Mouse (Mus musculus): ENCODE data around the gene Klk1b4. TPM values are rescaled to one million over a fixed set of nuclear protein-coding genes. Genes with fewer than 3 reads are reported as not detected.
A peak's percentile ranks its signal among the peaks of the same experiment; 100 is the strongest.
"Not testable (repeated sequence)": the region's sequence is repeated elsewhere in the genome, so short reads cannot be mapped to it uniquely, and the experiment has no call there.

Gene Klk1b4
- polyA plus RNA-seq (2012; rRNA removed): not detected in 2 replicates

- not testable (repeated sequence) for DNase-seq (ENCODE audit: extremely low spot score in 1 of 2, low spot score in 1 of 2)
These were observed at the start of gene Klk1b4 for GRCm38 (mm10) chr7:44207135-44207534. Klk1b4 (plus strand) TSS chr7:44207435.

- no peak for DNase-seq (ENCODE audit: extremely low spot score in 1 of 2, low spot score in 1 of 2)
These were observed 27.8 kb upstream of the Klk1b4 start for GRCm38 (mm10) chr7:44179299-44180045.

DNA sequence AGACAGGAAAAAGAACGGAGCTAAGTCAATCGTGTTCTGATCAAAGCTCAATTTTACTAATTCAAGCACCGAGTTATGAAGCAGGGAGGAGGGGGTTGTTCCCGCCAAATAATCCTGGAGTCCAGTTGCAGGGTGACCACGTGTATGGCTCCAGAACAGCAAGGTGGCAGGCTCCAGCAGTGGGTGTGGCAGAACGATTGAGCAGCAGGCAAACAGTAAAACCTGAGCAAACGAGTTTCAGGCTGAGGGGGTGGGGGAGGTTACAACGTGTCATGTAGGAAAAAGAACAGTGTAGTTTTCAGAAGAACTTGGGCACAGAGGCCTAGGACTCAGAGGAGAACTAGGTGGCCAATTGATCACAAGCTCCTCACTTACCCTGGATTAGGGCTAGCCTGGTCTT is 20.7 kb upstream of the Klk1b4 start:
- DNase-seq (ENCODE audit: extremely low spot score in 1 of 2, low spot score in 1 of 2): not testable (repeated sequence)

DNA sequence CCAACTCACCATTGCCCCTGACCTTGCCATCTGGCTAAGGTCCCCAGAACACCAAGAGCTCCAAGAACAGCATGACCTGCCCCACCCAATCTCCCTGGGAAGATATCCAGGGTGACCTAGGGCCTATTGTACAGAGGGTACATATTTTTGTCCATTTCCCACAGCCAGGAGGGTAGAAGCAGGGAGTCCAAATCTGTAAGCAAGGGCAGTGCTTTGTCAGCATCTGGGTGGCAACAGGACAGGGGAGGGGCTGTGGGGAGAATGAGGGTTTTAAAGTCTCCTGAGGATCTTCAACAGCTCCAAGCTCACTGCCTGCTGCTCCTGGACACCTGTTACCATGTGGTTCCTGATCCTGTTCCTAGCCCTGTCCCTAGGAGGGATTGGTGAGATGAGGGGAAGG is 19.3 kb upstream of the Klk1b4 start, which contains the start of gene Klk1b24:
TSS of gene Klk1b24 (plus strand) at position 301 of the 400 bp plus-strand sequence.
- not testable (repeated sequence) for DNase-seq (ENCODE audit: extremely low spot score in 1 of 2, low spot score in 1 of 2)

DNA sequence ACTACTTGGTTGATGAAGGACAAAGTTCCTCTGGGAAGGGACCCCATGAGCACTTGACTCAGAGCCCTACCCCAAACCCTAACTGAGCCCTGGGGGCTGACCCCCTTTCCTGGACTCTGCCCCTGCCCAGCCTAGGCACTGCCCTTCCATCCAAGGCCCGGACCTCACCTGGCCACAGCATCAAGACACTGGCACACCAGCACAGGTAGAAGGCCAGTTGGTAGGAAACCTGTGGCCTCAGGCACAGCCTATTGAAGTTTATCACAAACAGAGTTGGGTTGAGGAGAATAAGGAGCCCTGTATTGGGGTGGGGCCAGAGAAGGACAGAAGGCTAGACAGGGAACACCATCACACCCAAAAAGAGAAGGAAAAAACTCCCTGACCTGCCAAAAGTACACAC is 13.8 kb upstream of the Klk1b4 start:
- DNase-seq (ENCODE audit: extremely low spot score in 1 of 2, low spot score in 1 of 2): not testable (repeated sequence)

- no peak for DNase-seq (ENCODE audit: extremely low spot score in 1 of 2, low spot score in 1 of 2)
These were observed 9.3 kb upstream of the Klk1b4 start, which contains the start of gene Klk1b3 for GRCm38 (mm10) chr7:44197891-44198290. Klk1b3 (plus strand) TSS chr7:44198191.

DNA sequence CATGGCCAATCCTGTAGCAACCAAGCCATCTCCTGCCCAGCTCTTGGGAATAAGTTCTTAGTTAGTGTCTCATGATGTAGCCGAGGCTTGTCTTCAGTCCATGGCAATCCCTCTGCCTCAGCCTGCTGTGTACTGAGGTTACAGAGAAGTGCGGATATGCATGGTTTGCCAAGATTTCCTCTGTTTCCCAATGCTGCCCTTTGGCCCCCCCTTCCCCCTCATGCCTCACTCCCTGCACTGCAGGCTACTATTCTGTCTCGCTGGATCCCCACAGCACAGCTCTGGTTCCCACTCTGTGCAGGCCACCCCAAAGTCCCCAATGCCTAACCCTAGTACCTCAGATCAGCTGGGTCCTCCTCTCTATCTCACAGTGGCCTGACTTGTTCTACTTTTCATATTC is 1.1 kb downstream of the Klk1b4 start:
- no peak for DNase-seq (ENCODE audit: extremely low spot score in 1 of 2, low spot score in 1 of 2)

DNA sequence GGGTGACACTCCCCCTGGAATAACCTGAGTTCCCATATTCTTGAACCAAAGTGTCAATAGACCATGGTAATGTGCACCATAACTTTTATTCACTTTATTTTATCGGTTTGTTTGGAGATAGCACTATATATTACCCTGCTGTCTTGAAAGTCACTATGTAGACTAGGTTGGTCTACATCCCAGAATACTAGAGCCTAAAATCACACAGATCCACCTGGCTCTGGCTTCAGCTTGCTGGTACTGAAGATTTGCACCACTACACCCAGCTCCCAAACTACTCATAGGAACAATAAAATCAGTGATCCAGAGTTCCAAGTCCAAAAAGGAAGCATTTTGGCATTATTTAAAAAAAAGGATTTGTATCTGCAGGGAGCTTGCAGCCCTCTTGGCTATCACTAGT is 8.4 kb downstream of the Klk1b4 start, which contains the start of gene Klk1b5:
TSS of gene Klk1b5 (plus strand) at position 301 of the 400 bp plus-strand sequence.
- no peak for DNase-seq (ENCODE audit: extremely low spot score in 1 of 2, low spot score in 1 of 2)

GRCm38 (mm10) chr7:44221601-44222000 is 14.4 kb downstream of the Klk1b4 start:
- not testable (repeated sequence) for DNase-seq (ENCODE audit: extremely low spot score in 1 of 2, low spot score in 1 of 2)

DNA sequence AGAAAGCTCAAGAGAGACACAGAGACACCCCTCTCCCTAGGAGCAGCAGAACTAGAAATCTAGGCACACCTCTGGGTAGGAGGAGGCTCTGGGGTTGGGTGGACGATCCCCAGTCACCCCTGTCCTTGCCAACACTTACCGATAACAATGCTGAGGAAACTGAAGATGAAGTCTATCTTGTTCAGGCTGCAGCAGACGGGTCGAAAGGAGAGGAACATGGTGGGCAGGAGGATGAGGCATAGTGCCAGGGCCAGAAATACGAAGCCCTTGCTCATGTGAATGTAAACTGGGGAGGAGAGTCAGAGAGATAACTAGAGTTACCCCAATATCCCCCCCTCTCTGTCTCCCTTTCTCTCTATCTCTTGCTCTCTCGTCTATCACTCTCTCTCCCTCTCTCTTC is 15.1 kb downstream of the Klk1b4 start:
- not testable (repeated sequence) for DNase-seq (ENCODE audit: extremely low spot score in 1 of 2, low spot score in 1 of 2)

DNA sequence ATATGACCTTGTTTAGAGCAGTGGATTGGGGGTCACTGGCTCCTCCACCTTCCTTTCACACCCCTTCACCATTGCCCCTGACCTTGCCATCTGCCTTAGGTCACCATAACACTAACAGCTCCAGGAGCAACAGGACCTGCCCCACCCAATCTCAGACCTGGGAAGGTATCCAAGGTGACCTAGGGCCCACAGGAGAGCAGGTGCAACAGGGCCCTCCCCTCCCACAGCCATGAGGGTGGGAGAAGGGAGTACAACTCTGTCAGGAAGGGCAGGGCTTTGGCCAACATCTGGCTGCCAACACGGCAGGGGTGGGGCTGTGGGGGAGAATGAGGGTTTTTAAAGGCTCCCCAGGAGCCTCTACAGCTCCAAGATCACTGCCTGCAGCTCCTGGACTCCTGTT is 17.8 kb downstream of the Klk1b4 start, which contains the start of gene Klk1:
TSS of gene Klk1 (plus strand) at position 285 of the 400 bp plus-strand sequence.
- DNase-seq (ENCODE audit: extremely low spot score in 1 of 2, low spot score in 1 of 2): no peak

DNA sequence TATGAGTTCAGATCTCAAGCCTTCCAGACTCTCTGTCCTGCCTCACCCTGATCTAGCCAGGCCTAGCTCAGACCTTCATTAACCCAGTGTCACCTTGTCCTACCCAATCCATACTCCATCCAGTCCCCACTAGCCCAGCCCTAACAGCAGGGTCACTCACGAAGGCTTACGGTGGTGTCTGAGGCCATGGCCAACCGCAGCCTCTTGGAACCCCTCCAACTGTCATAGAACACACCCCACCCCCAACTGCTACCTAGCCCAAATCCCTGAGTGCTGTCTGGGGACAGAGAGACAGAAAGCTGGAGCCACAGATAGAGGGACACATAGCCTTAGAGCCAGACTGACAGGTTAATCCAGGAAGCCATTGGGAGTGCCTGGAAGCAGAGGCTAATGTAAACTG is 28.7 kb downstream of the Klk1b4 start, which contains the start of gene Gm36864:
TSS of gene Gm36864 (plus strand) at position 269 of the 400 bp plus-strand sequence.
- no peak for DNase-seq (ENCODE audit: extremely low spot score in 1 of 2, low spot score in 1 of 2)

DNA sequence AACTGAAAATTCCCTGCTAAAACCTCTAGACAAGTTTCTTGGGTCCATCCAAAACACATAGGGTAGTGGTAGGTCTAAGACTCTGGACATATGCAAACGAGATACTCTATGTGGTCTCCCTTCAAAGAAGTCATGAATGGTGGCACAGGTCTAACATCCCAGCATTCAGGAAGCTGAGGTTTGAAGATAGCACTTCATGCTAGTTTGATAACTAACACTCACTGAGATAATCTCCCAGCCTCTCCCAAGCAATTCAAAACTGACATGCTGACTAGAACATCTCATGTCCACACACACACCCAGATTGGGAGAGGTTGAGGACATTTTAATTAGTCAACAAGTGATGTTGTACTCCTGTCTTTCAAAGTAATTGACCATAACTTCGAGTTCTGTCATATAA is 32.7 kb downstream of the Klk1b4 start:
- no peak for DNase-seq (ENCODE audit: extremely low spot score in 1 of 2, low spot score in 1 of 2)

DNA sequence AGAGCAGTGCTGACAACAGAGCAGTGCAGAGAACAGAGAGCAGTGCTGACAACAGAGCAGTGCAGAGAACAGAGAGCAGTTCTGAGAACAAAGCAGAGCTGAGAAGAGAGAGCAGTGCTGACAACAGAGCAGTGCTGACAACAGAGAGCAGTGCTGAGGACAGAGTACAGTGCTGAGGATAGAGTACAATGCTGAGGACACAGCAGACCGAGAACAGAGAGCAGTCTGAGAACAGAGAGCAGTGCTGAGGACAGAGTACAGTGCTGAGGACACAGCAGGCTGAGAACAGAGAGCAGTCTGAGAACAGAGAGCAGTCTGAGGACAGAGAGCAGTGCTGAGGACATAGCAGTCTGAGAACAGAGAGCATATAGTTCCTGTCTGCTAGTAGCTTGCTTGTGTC is 33.5 kb downstream of the Klk1b4 start:
- no peak for DNase-seq (ENCODE audit: extremely low spot score in 1 of 2, low spot score in 1 of 2)

DNA sequence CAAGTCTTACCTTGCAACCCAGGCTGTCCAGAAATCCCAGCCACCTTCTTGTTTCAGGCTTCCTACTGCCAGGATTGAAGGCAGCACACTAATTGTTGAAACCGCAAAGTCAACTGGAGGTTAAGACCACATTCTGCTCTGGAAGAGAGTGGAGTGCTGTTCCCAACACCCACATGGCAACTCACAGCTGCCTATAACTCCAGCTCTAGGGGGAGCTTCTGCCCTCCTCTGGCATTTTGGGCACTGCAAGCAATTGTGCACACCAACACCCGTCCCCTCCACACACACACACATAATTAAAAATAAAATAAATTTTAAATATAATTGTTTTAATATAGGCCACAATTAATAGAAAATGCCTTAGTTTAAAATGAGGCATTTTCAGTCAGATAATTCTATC is 33.9 kb downstream of the Klk1b4 start:
- DNase-seq (ENCODE audit: extremely low spot score in 1 of 2, low spot score in 1 of 2): no peak

DNA sequence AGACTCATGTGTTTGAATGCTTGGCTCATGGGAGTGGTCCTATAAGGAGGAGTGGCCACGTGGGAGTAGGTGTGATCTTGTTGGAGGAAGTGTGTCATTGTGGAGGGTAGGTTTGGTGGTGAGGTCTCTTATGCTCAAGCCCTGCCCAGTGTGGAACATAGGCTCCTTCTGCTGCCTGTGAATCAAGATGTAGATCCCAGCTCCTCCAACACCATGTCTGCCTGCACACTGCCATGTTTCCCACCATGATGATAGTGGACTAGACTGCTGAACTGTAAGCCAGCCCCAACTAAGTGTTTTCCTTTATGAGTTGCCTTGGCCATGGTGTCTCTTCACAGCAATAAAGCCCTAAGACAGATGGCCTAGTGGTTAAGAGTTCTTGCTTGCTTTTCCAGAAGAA is 36.8 kb downstream of the Klk1b4 start:
- DNase-seq (ENCODE audit: extremely low spot score in 1 of 2, low spot score in 1 of 2): no peak

DNA sequence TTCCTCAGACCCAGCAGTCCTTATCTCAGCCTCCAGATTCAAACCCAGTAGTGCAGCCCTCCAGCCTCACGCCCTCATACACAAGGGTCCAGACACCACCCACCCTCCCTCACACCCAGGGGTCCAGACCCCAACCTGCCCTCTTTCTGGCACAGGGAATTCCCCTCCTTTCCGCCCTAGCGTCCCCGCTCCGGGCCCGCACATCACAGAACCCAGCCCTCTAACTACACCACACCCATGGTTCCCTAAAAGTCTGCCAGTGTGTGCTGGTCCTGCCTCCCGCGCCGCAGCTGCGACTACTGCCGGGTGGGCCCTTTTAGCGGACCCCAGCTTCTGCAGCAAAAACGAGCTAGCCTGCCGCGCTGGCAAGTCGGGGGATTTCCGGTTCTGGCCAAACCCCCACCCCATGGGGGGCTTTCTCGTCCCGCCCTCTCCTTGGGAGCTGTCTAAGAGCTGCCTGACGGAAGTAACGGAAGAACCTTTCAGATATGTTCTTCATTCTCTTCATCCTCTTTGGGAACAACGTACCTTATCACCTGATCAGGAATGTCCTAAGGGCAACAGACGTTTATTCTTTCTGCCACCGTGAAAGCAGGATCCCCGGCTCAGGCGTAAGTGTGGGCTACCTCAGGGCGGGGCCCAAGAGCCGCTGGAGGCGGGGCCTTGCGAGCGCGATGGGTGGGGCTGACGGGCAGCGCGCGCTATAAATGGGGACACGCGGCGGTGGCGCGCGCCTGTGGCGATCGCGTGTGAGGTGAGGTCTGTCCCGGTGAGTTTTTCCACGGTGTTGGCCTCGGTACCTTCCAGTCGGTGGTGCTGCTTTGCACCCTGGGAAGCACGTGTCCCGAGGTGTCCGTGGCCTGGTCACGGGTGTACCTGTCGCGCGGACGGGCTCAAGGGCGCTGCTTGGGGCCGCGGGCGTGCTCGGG is 39.1 kb downstream of the Klk1b4 start, which contains the start of the genes 1700028J19Rik and 2410002F23Rik:
TSS of gene 1700028J19Rik (minus strand) at position 641 of the 929 bp plus-strand sequence.
TSS of gene 2410002F23Rik (plus strand) at position 668 of the 929 bp plus-strand sequence.
- DNase-seq (ENCODE audit: extremely low spot score in 1 of 2, low spot score in 1 of 2): peak; percentile 83 to 92

DNA sequence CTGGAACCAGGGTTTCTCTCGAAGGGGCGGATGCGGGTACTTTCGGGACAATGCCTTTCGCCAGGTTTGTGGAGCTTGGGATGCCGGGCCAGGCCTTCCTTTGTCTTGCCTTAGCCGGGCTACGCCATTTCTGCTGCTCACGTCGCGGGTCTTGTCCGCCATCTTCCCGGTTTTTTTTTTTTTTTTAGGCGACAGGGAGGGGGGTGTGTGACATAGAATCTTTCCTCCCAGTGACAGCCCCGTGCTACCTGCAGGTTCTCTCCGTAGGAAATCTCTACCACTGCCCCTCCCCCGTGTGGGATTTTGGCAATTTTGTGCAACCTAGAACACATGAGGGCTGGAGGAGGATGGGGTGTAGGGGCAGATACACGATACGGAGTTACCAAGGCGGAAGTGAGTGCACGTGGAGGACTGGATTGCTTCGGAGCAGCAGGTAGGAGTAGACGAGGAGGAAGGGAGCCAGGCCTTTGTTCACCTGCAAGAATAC is 39.8 kb downstream of the Klk1b4 start:
- peak; percentile 32 to 48 for DNase-seq (ENCODE audit: extremely low spot score in 1 of 2, low spot score in 1 of 2)

DNA sequence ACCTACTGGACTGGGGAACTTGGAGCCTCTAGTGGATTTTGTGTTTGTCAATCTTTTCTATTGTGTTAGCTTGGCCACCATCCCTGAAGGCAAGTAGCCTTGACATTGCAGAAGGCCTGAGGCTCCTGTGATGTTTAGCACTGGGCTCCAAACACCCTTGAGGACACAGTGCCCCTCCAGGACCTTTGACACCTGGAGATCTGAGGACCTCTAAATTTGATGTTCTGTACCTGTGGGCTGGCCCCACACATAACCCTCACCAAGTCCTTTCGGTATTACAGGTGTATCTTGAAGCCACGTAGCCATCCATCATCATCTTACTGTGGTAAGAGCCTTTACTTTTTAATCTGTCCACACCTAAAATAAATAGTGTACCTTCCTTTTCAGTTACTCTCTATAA is 40.7 kb downstream of the Klk1b4 start:
- no peak for DNase-seq (ENCODE audit: extremely low spot score in 1 of 2, low spot score in 1 of 2)

- no peak for DNase-seq (ENCODE audit: extremely low spot score in 1 of 2, low spot score in 1 of 2)
These were observed 42.0 kb downstream of the Klk1b4 start for GRCm38 (mm10) chr7:44249248-44249647.
